8 mouse cellular contexts compared by ENCODE assay signal in genomic region chr5:150660296-150660695, GRCm38 (mm10). TPM values are rescaled to one million over a fixed set of nuclear protein-coding genes. Genes with fewer than 3 reads are reported as not detected.
A peak's percentile ranks its signal among the peaks of the same experiment; 100 is the strongest.
DNase-seq lines count a peak whose midpoint lies in the region; ATAC-seq and TF ChIP-seq lines count a peak whose summit lies in the region.
"Not testable (repeated sequence)": the region's sequence is repeated elsewhere in the genome, so short reads cannot be mapped to it uniquely, and the experiment has no call there.

No protein-coding gene starts in this region.

- TF ChIP-seq POLR2A in MEL (IDR thresholded peaks at IDR 0.05; ENCODE audit: control insufficient read depth in 1 of 2, insufficient read depth in 1 of 2, low read depth in 1 of 2, low read length in 2 of 2, poor library complexity in 1 of 2); testis, adult 2 months (IDR thresholded peaks at IDR 0.05; ENCODE audit: control insufficient read depth, low read depth, low read length): not testable (repeated sequence)

- not testable (repeated sequence) for H3K9me3 ChIP-seq in MEL (replicated peaks; ENCODE audit: insufficient read depth, low read length); heart, embryonic 14.5 days (ENCODE audit: control insufficient read depth, low read length); liver, embryonic 12.5 days (replicated peaks); liver, embryonic 15.5 days (replicated peaks); midbrain, embryonic 15.5 days

- WGBS in heart, embryonic 14.5 days: 94% methylated on average over 3 of the region's 3 CpGs
- 81% methylated on average over 3 of the region's 3 CpGs for WGBS in liver, embryonic 12.5 days (ENCODE audit: insufficient replicate concordance)
- 87% methylated on average over 3 of the region's 3 CpGs for WGBS in liver, embryonic 15.5 days (ENCODE audit: insufficient replicate concordance)
- WGBS in midbrain, embryonic 15.5 days: 97% methylated on average over 3 of the region's 3 CpGs

- not testable (repeated sequence) for ATAC-seq in heart, embryonic 14.5 days (ENCODE audit: insufficient number of reproducible peaks, insufficient read depth, low FRiP score, low read depth); liver, embryonic 12.5 days; liver, embryonic 15.5 days (ENCODE audit: insufficient read depth); midbrain, embryonic 15.5 days (replicated peaks)

- intact Hi-C loops in gastrocnemius, adult 2 months (cut with DNase I): loop anchor here (10.0 kb wide), 1 partner anchor 215 kb away; no protein-coding TSS in a partner anchor

- H3K27me3 ChIP-seq in MEL (ENCODE audit: control insufficient read depth in 1 of 2, insufficient read depth in 2 of 2, low read length in 2 of 2); heart, embryonic 14.5 days (ENCODE audit: control insufficient read depth, insufficient read depth, low read length); liver, embryonic 12.5 days (replicated peaks); liver, embryonic 15.5 days; midbrain, embryonic 15.5 days (replicated peaks); testis, adult 2 months (ENCODE audit: control insufficient read depth, insufficient read depth, low read length): not testable (repeated sequence)

- H3K79me2 ChIP-seq in MEL (ENCODE audit: control insufficient read depth, insufficient read depth, low read length, poor library complexity): peaks cover 80% of the 10 kb centered on the region

- TF ChIP-seq CTCF in MEL (IDR thresholded peaks at IDR 0.05 in 2 of 3, conservative IDR thresholded peaks at IDR 0.05 in 1 of 3; ENCODE audit: control insufficient read depth in 1 of 3, insufficient read depth in 1 of 3, low read depth in 2 of 3, low read length in 3 of 3, poor library complexity in 1 of 3, severe bottlenecking in 1 of 3); gastrocnemius, adult 2 months (IDR thresholded peaks at IDR 0.05); testis, adult 2 months (IDR thresholded peaks at IDR 0.05; ENCODE audit: control insufficient read depth, insufficient read depth, insufficient replicate concordance, low read depth, low read length): not testable (repeated sequence)

- H3K4me2 ChIP-seq in heart, embryonic 14.5 days (ENCODE audit: low read length): peak overlapping the region; percentile 25
- H3K4me2 ChIP-seq in liver, embryonic 12.5 days: peak overlapping the region; percentile 34
- peak overlapping the region; percentile 37 for H3K4me2 ChIP-seq in liver, embryonic 15.5 days
- H3K4me2 ChIP-seq in midbrain, embryonic 15.5 days: 0 out of 2 replicates have a peak overlapping the region, but pooled peaks have one; percentile 8

- H3K4me3 ChIP-seq in MEL (ENCODE audit: control insufficient read depth in 1 of 2, insufficient read depth in 1 of 2, low read depth in 2 of 2, low read length in 2 of 2): peak overlapping the region in 1 of 2 experiments; percentile 1; a peak in 1 of 4 replicates
- peak overlapping the region; percentile 27 for H3K4me3 ChIP-seq in gastrocnemius, adult 2 months
- not testable (repeated sequence) for H3K4me3 ChIP-seq in heart, embryonic 14.5 days (ENCODE audit: control insufficient read depth in 1 of 2, insufficient read depth in 1 of 2, low read depth in 1 of 2, low read length in 2 of 2); liver, embryonic 12.5 days; liver, embryonic 15.5 days (replicated peaks); midbrain, embryonic 15.5 days
- peak overlapping the region; percentile 16; the same call in 1 of the 2 replicates for H3K4me3 ChIP-seq in testis, adult 2 months (ENCODE audit: control insufficient read depth, low read depth, low read length)

- DNase-seq in MEL (ENCODE audit: low read depth, low spot score); gastrocnemius, adult 2 months: not testable (repeated sequence)
- peak; percentile 34 for DNase-seq in induced T-regulatory cell, adult 2 months (ENCODE audit: low read depth)

- peaks cover 49 to 72% of the 10 kb centered on the region in 2 experiments for H3K36me3 ChIP-seq in MEL (ENCODE audit: control insufficient read depth in 1 of 2, insufficient read depth in 2 of 2, low read length in 2 of 2)
- H3K36me3 ChIP-seq in heart, embryonic 14.5 days (ENCODE audit: control insufficient read depth, insufficient read depth, low read length): peaks cover 27% of the 10 kb centered on the region
- H3K36me3 ChIP-seq in liver, embryonic 12.5 days: peaks cover 59% of the 10 kb centered on the region
- H3K36me3 ChIP-seq in liver, embryonic 15.5 days (replicated peaks): peaks cover 37% of the 10 kb centered on the region
- H3K36me3 ChIP-seq in midbrain, embryonic 15.5 days (replicated peaks); testis, adult 2 months (ENCODE audit: control insufficient read depth, insufficient read depth, low read length): not testable (repeated sequence)

- H3K9ac ChIP-seq in MEL (ENCODE audit: control insufficient read depth, low read depth, low read length, poor library complexity, severe bottlenecking); heart, embryonic 14.5 days (ENCODE audit: low read length); liver, embryonic 12.5 days; liver, embryonic 15.5 days; midbrain, embryonic 15.5 days: not testable (repeated sequence)

- not testable (repeated sequence) for TF ChIP-seq RAD21 in MEL (IDR thresholded peaks at IDR 0.05; ENCODE audit: low read depth, low read length)

- TF ChIP-seq EP300 in MEL (IDR thresholded peaks at IDR 0.05; ENCODE audit: low read depth in 1 of 2, low read length in 2 of 2): not testable (repeated sequence)

- H3K4me1 ChIP-seq in MEL (ENCODE audit: control insufficient read depth in 1 of 2, insufficient read depth in 2 of 2, low read length in 2 of 2): peaks cover 31 to 42% of the 10 kb centered on the region in 2 experiments
- peaks cover 0 to 22% of the 10 kb centered on the region in 2 experiments; a peak in 2 of 4 replicates for H3K4me1 ChIP-seq in heart, embryonic 14.5 days (ENCODE audit: control insufficient read depth in 2 of 2, insufficient read depth in 2 of 2, low read length in 2 of 2)
- peaks cover 63% of the 10 kb centered on the region for H3K4me1 ChIP-seq in liver, embryonic 12.5 days
- H3K4me1 ChIP-seq in liver, embryonic 15.5 days (replicated peaks): peaks cover 50% of the 10 kb centered on the region
- H3K4me1 ChIP-seq in midbrain, embryonic 15.5 days: peaks cover 47% of the 10 kb centered on the region
- not testable (repeated sequence) for H3K4me1 ChIP-seq in testis, adult 2 months (ENCODE audit: control insufficient read depth, insufficient read depth, low read length)

- not testable (repeated sequence) for H3K27ac ChIP-seq in MEL (ENCODE audit: control insufficient read depth, low read depth, low read length); gastrocnemius, adult 2 months; heart, embryonic 14.5 days (replicated peaks in 1 of 2; ENCODE audit: control insufficient read depth in 1 of 2, insufficient read depth in 1 of 2, low read depth in 2 of 2, low read length in 2 of 2); liver, embryonic 12.5 days; liver, embryonic 15.5 days (replicated peaks); midbrain, embryonic 15.5 days; testis, adult 2 months (ENCODE audit: control insufficient read depth, insufficient read depth, low read depth, low read length)

TF ChIP-seq in MEL, 35 proteins besides CTCF, POLR2A, EP300 and RAD21:
- 0 out of 2 replicates have a peak, but pooled peaks have one; percentile 45 for TF ChIP-seq ZNF384 (IDR thresholded peaks at IDR 0.05; ENCODE audit: low read depth, low read length)

RNA-seq across cellular contexts. Expression of gene N4bp2l2, which starts 5.7 kb away (rescaled TPM):
- 74.9 and 75.0 TPM in 2 replicates for total RNA-seq in MEL (2012; rRNA removed)
- polyA plus RNA-seq in MEL (2012; ENCODE audit: insufficient read depth in 1 of 2, insufficient read length in 2 of 2, low read depth in 1 of 2, low replicate concordance in 2 of 2, missing spikeins in 1 of 2): 10 to 100 TPM in 1 of 2 experiments, not detected in 1; 67.5 TPM
- 10 to 100 TPM; 30.9 to 32.3 TPM for total RNA-seq in gastrocnemius, adult 2 months (2021)
- 32.2 and 36.6 TPM in 2 replicates for polyA plus RNA-seq in heart, embryonic 14.5 days (2014; fragmentation: Nextera tagmentation; extraction: Ambion mirVana)
- 25.6 and 29.5 TPM in 2 replicates for polyA plus RNA-seq in liver, embryonic 12.5 days (2016; fragmentation: Nextera tagmentation; extraction: Ambion mirVana)
- 15.0 and 18.8 TPM in 2 replicates for polyA plus RNA-seq in liver, embryonic 15.5 days (2015; fragmentation: Nextera tagmentation; extraction: Ambion mirVana)
- polyA plus RNA-seq in midbrain, embryonic 15.5 days (2015; fragmentation: Nextera tagmentation; extraction: Ambion mirVana): 26.9 and 27.3 TPM in 2 replicates
- polyA plus RNA-seq in testis, adult 2 months (2012; rRNA removed): 18.9 and 20.0 TPM in 2 replicates

RNA-seq across cellular contexts. Expression of gene Pds5b, which starts 13.2 kb away (rescaled TPM):
- 21.9 and 26.3 TPM in 2 replicates for total RNA-seq in MEL (2012; rRNA removed)
- polyA plus RNA-seq in MEL (2012; ENCODE audit: insufficient read depth in 1 of 2, insufficient read length in 2 of 2, low read depth in 1 of 2, low replicate concordance in 2 of 2, missing spikeins in 1 of 2): 10 to 100 TPM; 46.2 to 52.7 TPM
- 10 to 100 TPM; 20.8 to 23.0 TPM for total RNA-seq in gastrocnemius, adult 2 months (2021)
- 23.4 and 24.3 TPM in 2 replicates for polyA plus RNA-seq in heart, embryonic 14.5 days (2014; fragmentation: Nextera tagmentation; extraction: Ambion mirVana)
- 16.4 and 16.7 TPM in 2 replicates for polyA plus RNA-seq in liver, embryonic 12.5 days (2016; fragmentation: Nextera tagmentation; extraction: Ambion mirVana)
- 9.2 and 9.4 TPM in 2 replicates for polyA plus RNA-seq in liver, embryonic 15.5 days (2015; fragmentation: Nextera tagmentation; extraction: Ambion mirVana)
- 30.1 and 32.5 TPM in 2 replicates for polyA plus RNA-seq in midbrain, embryonic 15.5 days (2015; fragmentation: Nextera tagmentation; extraction: Ambion mirVana)
- polyA plus RNA-seq in testis, adult 2 months (2012; rRNA removed): 4.9 and 5.6 TPM in 2 replicates
